Mouse (Mus musculus): ENCODE measurements at regions not wholly inside any gene's neighbourhood (a gene's known extent, or its start where the extent isn't known, plus 50 kb on each side); places are given as distances from the start of the nearest gene placed in this dataset.

DNA sequence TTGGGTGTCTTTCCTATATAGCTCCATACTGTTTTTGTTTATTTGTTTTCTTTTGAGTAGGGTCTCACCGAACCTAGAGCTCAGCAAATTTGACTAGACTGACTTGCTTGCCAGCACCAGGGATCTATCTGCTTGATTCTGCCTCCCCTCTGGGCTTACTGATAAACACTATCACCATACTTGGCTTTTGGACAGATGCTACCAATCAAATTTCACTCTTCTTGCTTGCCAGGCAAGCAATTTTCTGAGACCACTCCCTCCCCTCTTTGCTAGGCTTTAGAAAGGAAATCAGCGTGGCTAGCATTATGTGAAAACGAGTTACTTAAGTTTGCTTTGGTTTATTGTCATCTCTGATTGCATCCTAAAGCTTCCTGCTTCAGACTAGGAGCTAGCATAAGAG, 75.1 kb upstream of the Krr1 start:
- H3K4me1 ChIP-seq (ENCODE audit: control insufficient read depth, insufficient read depth, insufficient read length, low read length) = no peaks in the 10 kb centered on the region
- H3K27ac ChIP-seq (ENCODE audit: insufficient read depth, low read depth, low read length) = no peak overlapping the region
- 55% methylated on average over 3 of the region's 3 CpGs for WGBS
- no peak overlapping the region for H3K4me3 ChIP-seq (ENCODE audit: low read depth, low read length)
- no peaks in the 10 kb centered on the region for H3K27me3 ChIP-seq (ENCODE audit: control insufficient read depth, insufficient read depth, low read length)
- TF ChIP-seq CTCF (IDR thresholded peaks at IDR 0.05; ENCODE audit: extremely low read depth, insufficient read length, insufficient replicate concordance, low read depth, low read length) (no peak), POLR2A (IDR thresholded peaks at IDR 0.05; ENCODE audit: low read depth, low read length) (no peak)
- no peaks in the 10 kb centered on the region for H3K36me3 ChIP-seq (ENCODE audit: control insufficient read depth, insufficient read depth, low read length)

DNA sequence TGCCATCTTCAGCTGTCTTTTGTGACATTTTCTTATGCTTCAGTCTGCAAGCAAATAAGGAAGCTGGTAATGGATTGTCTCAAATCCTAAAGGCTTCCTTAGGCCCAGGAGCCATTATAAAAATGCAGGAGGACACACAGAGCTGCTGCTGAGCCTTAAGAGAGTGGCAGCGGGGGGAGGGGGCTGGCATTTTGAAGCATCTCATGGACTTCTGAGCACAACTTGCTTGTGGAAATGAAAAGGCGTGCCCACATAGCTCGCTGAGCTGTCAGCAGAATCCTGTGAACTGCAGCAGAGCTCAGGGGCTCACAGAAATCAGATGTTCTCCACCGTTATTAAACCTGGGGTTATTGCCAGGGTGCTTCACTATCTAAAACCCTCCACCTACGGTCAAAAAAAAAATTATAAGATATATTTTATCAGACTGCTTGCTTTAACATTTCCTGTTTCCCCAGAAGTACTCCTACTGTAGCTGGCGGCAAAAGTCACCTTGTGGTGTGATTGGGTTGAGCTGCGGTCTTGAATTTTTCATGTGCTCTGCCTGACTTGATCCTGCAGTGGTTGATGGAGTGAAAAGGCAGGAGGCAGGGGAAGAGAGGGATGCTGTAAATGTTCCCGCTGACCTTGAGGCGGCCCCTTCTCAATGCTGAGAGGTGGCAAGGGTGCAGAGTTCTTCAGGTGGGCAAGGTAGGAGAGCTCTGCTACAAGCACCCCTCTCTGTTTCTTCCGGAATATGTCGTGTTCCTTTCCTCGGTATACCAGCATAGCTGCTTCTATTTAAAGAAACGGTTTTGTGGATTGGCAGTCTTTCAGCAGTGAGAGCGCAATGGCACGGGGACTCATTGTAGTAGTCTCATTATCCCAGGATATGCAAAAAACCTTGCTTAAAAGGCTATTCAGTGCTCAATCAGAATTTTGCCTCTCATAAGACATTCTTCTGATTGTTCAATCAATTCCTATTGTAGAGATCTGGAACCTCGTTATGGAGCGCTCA, 71.4 kb upstream of the Krr1 start:
- no peaks in the 10 kb centered on the region for H3K4me1 ChIP-seq (ENCODE audit: control insufficient read depth, insufficient read depth, insufficient read length, low read length)
- no peak for TF ChIP-seq CTCF (IDR thresholded peaks at IDR 0.05; ENCODE audit: extremely low read depth, insufficient read length, insufficient replicate concordance, low read depth, low read length)
- no peak for TF ChIP-seq POLR2A (IDR thresholded peaks at IDR 0.05; ENCODE audit: low read depth, low read length)
- no peaks in the 10 kb centered on the region for H3K27me3 ChIP-seq (ENCODE audit: control insufficient read depth, insufficient read depth, low read length)
- no peaks in the 10 kb centered on the region for H3K36me3 ChIP-seq (ENCODE audit: control insufficient read depth, insufficient read depth, low read length)
- WGBS = 80% methylated on average over 17 of the region's 17 CpGs
- no peak overlapping the region for H3K27ac ChIP-seq (ENCODE audit: insufficient read depth, low read depth, low read length)
- H3K4me3 ChIP-seq (ENCODE audit: low read depth, low read length) = no peak overlapping the region

DNA sequence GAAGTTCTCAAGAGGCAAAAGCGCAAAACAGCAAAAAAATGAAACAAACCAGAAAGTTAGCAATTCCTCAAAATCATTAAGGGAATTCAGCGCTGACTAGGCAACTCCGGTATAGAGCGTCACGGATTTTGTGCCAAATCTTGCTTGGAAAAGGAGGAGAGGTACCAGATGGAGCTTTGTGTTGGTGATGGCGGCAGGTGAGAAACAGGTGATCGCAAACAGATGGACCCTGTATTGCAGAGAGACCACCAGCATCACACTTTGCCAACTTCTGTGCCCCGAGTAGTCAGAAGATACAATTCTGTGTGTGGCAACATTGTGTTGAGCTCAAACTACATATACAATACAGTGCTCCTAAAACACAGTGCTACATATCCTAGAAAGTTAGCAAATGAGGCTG, 68.5 kb upstream of the Krr1 start:
- Histone ChIP-seq H3K4me1 (ENCODE audit: control insufficient read depth, insufficient read depth, insufficient read length, low read length) (no peaks in the 10 kb centered on the region), H3K4me3 (ENCODE audit: low read depth, low read length) (no peak overlapping the region), H3K36me3 (ENCODE audit: control insufficient read depth, insufficient read depth, low read length) (no peaks in the 10 kb centered on the region), H3K27ac (ENCODE audit: insufficient read depth, low read depth, low read length) (no peak overlapping the region), H3K27me3 (ENCODE audit: control insufficient read depth, insufficient read depth, low read length) (no peaks in the 10 kb centered on the region)
- TF ChIP-seq CTCF (IDR thresholded peaks at IDR 0.05; ENCODE audit: extremely low read depth, insufficient read length, insufficient replicate concordance, low read depth, low read length) (no peak), POLR2A (IDR thresholded peaks at IDR 0.05; ENCODE audit: low read depth, low read length) (no peak)
- WGBS = 96% methylated on average over 8 of the region's 8 CpGs

DNA sequence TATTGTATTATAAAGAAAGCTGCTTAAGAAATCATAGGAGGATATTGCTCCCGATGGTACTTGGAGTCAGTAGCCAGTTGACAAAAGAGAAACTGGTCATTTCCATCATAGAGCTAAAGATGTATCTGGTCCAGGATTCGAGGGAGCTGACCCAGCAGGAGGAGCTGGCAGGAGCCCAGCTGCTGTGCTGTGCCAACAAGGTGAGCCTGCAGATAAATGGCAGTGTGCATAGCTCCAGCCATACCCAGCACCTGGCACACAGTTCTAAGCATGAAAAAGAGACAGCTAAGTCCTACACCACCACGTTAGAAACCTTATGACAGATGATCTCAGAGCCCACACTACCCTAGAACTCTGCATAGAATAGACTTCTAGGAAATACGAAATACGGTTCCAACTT, 64.6 kb upstream of the Krr1 start:
- Histone ChIP-seq H3K4me1 (ENCODE audit: control insufficient read depth, insufficient read depth, insufficient read length, low read length) (no peaks in the 10 kb centered on the region), H3K4me3 (ENCODE audit: low read depth, low read length) (no peak overlapping the region), H3K27ac (ENCODE audit: insufficient read depth, low read depth, low read length) (no peak overlapping the region), H3K36me3 (ENCODE audit: control insufficient read depth, insufficient read depth, low read length) (no peaks in the 10 kb centered on the region), H3K27me3 (ENCODE audit: control insufficient read depth, insufficient read depth, low read length) (no peaks in the 10 kb centered on the region)
- no peak for TF ChIP-seq POLR2A (IDR thresholded peaks at IDR 0.05; ENCODE audit: low read depth, low read length)
- TF ChIP-seq CTCF (IDR thresholded peaks at IDR 0.05; ENCODE audit: extremely low read depth, insufficient read length, insufficient replicate concordance, low read depth, low read length) = no peak
- WGBS = 55% methylated on average over 5 of the region's 5 CpGs

DNA sequence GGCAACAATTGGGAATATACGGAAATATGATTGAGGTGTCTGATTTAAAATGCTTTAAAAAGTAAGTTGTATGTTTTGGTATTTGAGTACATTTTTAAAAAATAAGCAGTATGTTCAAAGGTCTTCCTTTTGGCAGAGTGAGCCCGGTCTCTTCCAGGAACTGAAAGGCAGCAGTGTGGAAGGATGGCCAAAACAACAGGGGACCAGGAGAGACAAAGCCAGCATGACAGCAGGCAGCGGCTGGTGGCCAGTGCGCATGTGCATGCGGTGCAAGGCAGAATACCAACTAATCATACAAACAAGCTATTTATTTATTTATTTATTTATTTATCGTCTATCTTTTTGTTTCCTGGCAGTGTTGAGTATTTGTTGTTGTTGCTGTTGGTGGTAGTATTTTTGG, 59.9 kb upstream of the Krr1 start:
- no peaks in the 10 kb centered on the region for H3K4me1 ChIP-seq (ENCODE audit: control insufficient read depth, insufficient read depth, insufficient read length, low read length)
- no peaks in the 10 kb centered on the region for H3K27me3 ChIP-seq (ENCODE audit: control insufficient read depth, insufficient read depth, low read length)
- H3K27ac ChIP-seq (ENCODE audit: insufficient read depth, low read depth, low read length) = no peak overlapping the region
- H3K36me3 ChIP-seq (ENCODE audit: control insufficient read depth, insufficient read depth, low read length) = no peaks in the 10 kb centered on the region
- H3K4me3 ChIP-seq (ENCODE audit: low read depth, low read length) = no peak overlapping the region
- TF ChIP-seq POLR2A (IDR thresholded peaks at IDR 0.05; ENCODE audit: low read depth, low read length) (no peak), CTCF (IDR thresholded peaks at IDR 0.05; ENCODE audit: extremely low read depth, insufficient read length, insufficient replicate concordance, low read depth, low read length) (no peak)
- WGBS = 96% methylated on average over 6 of the region's 6 CpGs

DNA sequence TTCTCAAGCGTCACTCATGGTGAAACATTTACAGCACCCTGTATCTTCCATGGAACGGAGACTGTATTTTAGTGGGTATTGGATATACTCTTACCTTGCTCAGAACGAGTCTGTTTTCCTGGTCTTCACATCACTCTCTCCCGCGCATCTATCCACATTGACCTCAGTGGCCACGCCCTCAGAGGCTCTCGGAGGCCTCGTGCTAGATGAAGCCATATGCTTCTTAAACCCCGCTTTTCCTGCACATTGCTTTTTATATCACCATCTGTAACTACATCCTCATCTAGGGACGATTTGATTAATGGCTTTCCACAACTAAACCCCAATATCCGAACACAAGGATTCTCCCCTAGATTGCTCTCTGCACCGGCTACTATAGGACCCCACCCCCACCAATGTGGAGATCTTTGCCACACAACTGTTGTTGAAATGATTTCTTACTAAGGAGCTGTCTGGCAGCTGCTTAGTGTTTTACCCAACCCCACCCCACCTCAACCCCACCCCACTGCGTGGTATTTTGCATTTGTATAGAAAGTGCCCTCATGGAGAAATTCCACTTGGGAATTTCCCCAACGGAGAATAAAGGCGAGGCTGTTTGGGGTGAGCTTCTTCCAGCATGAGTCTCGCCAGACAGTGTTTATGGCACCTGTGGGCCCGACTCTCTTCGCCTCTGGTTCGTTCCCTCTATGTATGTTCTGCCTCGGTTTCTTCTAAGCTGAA, 59.2 kb upstream of the Krr1 start:
- no peaks in the 10 kb centered on the region for H3K27me3 ChIP-seq (ENCODE audit: control insufficient read depth, insufficient read depth, low read length)
- TF ChIP-seq CTCF (IDR thresholded peaks at IDR 0.05; ENCODE audit: extremely low read depth, insufficient read length, insufficient replicate concordance, low read depth, low read length) (no peak), POLR2A (IDR thresholded peaks at IDR 0.05; ENCODE audit: low read depth, low read length) (no peak)
- H3K36me3 ChIP-seq (ENCODE audit: control insufficient read depth, insufficient read depth, low read length) = no peaks in the 10 kb centered on the region
- no peak overlapping the region for H3K27ac ChIP-seq (ENCODE audit: insufficient read depth, low read depth, low read length)
- H3K4me3 ChIP-seq (ENCODE audit: low read depth, low read length) = no peak overlapping the region
- H3K4me1 ChIP-seq (ENCODE audit: control insufficient read depth, insufficient read depth, insufficient read length, low read length) = no peaks in the 10 kb centered on the region
- 90% methylated on average over 20 of the region's 20 CpGs for WGBS

DNA sequence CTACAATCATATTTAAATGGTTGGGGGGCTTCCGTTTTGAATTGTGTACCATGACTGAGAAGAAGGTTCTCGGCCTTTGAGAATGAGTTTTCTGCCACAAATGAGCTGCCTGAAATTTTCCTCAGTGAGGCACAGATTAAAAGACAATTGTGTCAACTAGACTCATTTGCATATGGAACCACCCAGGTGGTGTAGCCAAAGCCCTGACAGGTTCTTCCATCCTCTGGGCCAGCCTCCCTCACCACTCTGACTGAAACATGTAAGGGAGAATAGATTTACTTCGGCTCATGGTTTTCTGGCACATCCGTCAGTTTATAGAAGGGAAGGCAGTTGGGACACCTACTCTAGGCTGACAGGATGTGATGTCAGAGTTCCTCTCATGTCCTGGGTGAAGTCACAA, 58.2 kb upstream of the Krr1 start:
- 92% methylated on average over 4 of the region's 4 CpGs for WGBS
- no peak for TF ChIP-seq CTCF (IDR thresholded peaks at IDR 0.05; ENCODE audit: extremely low read depth, insufficient read length, insufficient replicate concordance, low read depth, low read length)
- no peak for TF ChIP-seq POLR2A (IDR thresholded peaks at IDR 0.05; ENCODE audit: low read depth, low read length)
- Histone ChIP-seq H3K27me3 (ENCODE audit: control insufficient read depth, insufficient read depth, low read length) (no peaks in the 10 kb centered on the region), H3K36me3 (ENCODE audit: control insufficient read depth, insufficient read depth, low read length) (no peaks in the 10 kb centered on the region), H3K27ac (ENCODE audit: insufficient read depth, low read depth, low read length) (no peak overlapping the region), H3K4me1 (ENCODE audit: control insufficient read depth, insufficient read depth, insufficient read length, low read length) (no peaks in the 10 kb centered on the region), H3K4me3 (ENCODE audit: low read depth, low read length) (no peak overlapping the region)

Measured in small intestine, adult 2 months (tissue).